Mouse (Mus musculus) lung, postnatal 0 days (tissue): ENCODE results near the gene Mcat. TPM values are rescaled to one million over a fixed set of nuclear protein-coding genes. Genes with fewer than 3 reads are reported as not detected.
A peak's percentile ranks its signal among the peaks of the same experiment; 100 is the strongest.

Source experiments
- ATAC-seq: fragments of 200-750 bp; cut with Nextera tagmentation; 2 replicates; pipeline ENCODE4 v1.8.0; 2017; ENCODE audit warnings: moderate library complexity
- DNase-seq: peaks from one replicate; pipeline ENCODE4 v3.0.0-alpha.2; 2016; ENCODE audit warnings: low spot score
- H3K27ac ChIP-seq: fragments of 300-500 bp; sonication (generic); 2 replicates; pipeline ENCODE4 v1.5.1; 2014; ENCODE audit warnings: antibody characterized with exemption, mild to moderate bottlenecking, low read length, mixed read lengths
- H3K27me3 ChIP-seq: fragments of 300-500 bp; sonication (generic); replicated peaks from 2 replicates; pipeline ENCODE4 v1.6.1; 2014; ENCODE audit warnings: low read length, mixed read lengths; ENCODE audit not compliant: insufficient read depth
- H3K36me3 ChIP-seq: fragments of 300-500 bp; sonication (generic); 2 replicates; pipeline ENCODE4 v1.6.1; 2014; ENCODE audit warnings: low read length, mixed read lengths; ENCODE audit not compliant: insufficient read depth
- H3K4me1 ChIP-seq: fragments of 300-500 bp; sonication (generic); 2 replicates; pipeline ENCODE4 v1.6.1; 2014; ENCODE audit warnings: antibody characterized with exemption, low read depth, low read length, mixed read lengths; ENCODE audit not compliant: insufficient read depth
- H3K4me2 ChIP-seq: fragments of 300-500 bp; sonication (generic); replicated peaks from 2 replicates; pipeline ENCODE4 v1.6.1; 2014; ENCODE audit warnings: low read depth, mild to moderate bottlenecking, low read length, moderate library complexity, mixed read lengths
- H3K4me3 ChIP-seq: fragments of 300-500 bp; sonication (generic); 2 replicates; pipeline ENCODE4 v1.5.1; 2014; ENCODE audit warnings: low read depth, low read length
- H3K9ac ChIP-seq: fragments of 300-500 bp; sonication (generic); replicated peaks from 2 replicates; pipeline ENCODE4 v1.6.1; 2014; ENCODE audit warnings: low read depth, mild to moderate bottlenecking
- H3K9me3 ChIP-seq: fragments of 300-500 bp; sonication (generic); 2 replicates; pipeline ENCODE4 v1.6.1; 2016; ENCODE audit warnings: low read length, mixed read lengths
- CTCF ChIP-seq: IDR thresholded peaks from 2 replicates; pipeline ENCODE4 v1.5.1; 2016; ENCODE audit warnings: antibody characterized with exemption, mild to moderate bottlenecking
- EP300 ChIP-seq: IDR thresholded peaks from 2 replicates; pipeline ENCODE4 v1.6.1; 2016; ENCODE audit warnings: antibody characterized with exemption, mild to moderate bottlenecking, control low read depth
- WGBS: fragments of 180-500 bp; shearing (Covaris S2); extraction: QIAGEN DNeasy Blood & Tissue Kit; methylation state at CpG from one replicate; pipeline ENCODE4 v1.1.7; 2014; 5-methylcytosine and 5-hydroxymethylcytosine counted together
- polyA plus RNA-seq: library from polyadenylated mRNA; unstranded; fragments of >200 nt; fragmentation: Nextera tagmentation; extraction: Ambion mirVana; gene quantifications from 2 replicates; pipeline ENCODE4 v1.2.1, GENCODE M21; 2015

Mcat gene
- polyA plus RNA-seq, 1 experiment from 2014 or later = 24.7 TPM

DNA sequence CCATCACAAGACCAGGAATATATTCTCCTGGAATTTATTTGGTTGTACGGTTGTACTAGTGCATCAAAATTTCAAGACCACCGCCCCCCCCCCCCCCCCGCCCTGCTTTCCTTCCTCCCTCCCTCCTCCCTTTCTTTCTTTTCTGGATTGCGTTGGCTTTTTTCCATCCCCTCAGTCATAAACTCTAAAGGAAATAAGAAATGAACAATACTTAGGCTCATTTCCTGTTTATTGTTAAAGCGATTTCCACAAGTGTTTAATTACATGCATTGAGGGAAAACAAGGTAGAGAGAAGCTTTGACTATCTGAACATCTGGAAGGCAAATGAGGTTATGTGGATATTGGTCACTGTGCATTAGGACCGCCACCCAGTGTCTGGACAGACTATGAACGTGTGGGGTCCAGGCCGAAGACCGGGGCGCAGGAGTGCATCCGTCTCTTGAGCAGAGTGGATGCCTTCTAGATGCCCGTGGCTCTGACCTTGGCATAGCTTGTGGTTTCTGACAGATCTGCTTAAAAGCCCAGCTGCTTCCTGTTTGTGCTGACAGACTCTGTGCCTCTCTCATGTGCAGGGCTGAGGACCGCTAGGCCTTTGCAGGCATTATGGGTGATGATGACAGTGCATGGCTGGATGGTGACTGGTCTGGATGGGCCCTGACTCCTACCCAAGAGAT, 38.9 kb upstream of the Mcat start:
- H3K9ac ChIP-seq = no peak overlapping the region
- no peaks in the 10 kb centered on the region for H3K4me1 ChIP-seq
- H3K9me3 ChIP-seq = no peaks in the 10 kb centered on the region
- TF ChIP-seq EP300 (no peak), CTCF (no peak)
- H3K27ac ChIP-seq = peak overlapping the region; percentile 43; the same call in 1 of the 2 replicates
- no peaks in the 10 kb centered on the region for H3K36me3 ChIP-seq
- DNase-seq (peak; percentile 58), ATAC-seq (peak; percentile 72)
- no peak overlapping the region for H3K4me3 ChIP-seq
- WGBS = 38% methylated on average over 12 of the region's 13 CpGs
- H3K27me3 ChIP-seq = no peaks in the 10 kb centered on the region
- H3K4me2 ChIP-seq = no peak overlapping the region

DNA sequence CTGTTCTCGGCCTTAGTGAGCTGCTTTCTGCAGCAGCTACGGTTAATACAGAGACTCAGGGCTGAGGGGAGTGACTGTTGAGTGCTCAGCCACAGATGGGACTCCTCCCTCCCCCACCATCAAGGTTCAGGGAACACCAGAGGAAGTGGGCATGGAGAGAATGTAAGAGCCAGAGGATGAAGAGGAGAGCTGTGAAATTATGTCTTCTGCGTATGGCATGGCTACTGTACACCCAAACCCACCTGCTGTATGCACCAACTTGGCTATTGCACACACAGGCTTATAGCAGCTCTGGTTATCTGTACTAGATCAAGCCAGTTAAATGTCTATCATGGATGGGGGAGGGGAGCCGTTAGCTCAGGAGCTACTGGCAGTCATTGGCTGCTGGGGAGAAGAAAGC, 37.6 kb upstream of the Mcat start:
- H3K4me1 ChIP-seq = no peaks in the 10 kb centered on the region
- H3K9me3 ChIP-seq = no peaks in the 10 kb centered on the region
- no peak overlapping the region for H3K9ac ChIP-seq
- H3K27ac ChIP-seq = no peak overlapping the region
- DNase-seq (no peak), ATAC-seq (no peak)
- H3K4me2 ChIP-seq = no peak overlapping the region
- whole genome bisulfite sequencing = 75% methylated on average over 4 of the region's 4 CpGs
- no peaks in the 10 kb centered on the region for H3K36me3 ChIP-seq
- no peaks in the 10 kb centered on the region for H3K27me3 ChIP-seq
- TF ChIP-seq CTCF (no peak), EP300 (no peak)
- H3K4me3 ChIP-seq = no peak overlapping the region

DNA sequence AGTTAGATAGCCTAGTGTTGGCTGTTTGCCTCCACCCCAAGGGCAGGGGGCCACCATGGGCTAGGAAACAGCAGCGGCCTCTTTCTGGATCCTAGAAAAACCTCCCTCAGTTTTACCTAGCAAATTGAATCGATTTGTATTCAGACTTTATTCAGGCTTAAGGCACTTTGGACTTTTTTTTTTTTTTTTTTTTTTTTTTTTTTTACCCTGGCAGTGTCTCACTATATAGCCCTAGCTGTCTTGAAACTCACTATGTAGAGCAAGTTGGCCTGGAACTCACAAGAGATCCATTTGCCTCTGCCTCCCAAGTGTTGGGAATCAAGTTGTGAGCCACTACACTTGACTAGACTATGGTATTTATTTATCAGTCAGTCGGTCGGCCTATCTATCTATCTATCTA, 33.2 kb upstream of the Mcat start:
- no peaks in the 10 kb centered on the region for H3K36me3 ChIP-seq
- no peak overlapping the region for H3K4me3 ChIP-seq
- WGBS = 80% methylated on average over 4 of the region's 4 CpGs
- no peak for ATAC-seq
- no peak overlapping the region for H3K9ac ChIP-seq
- no peak for DNase-seq
- H3K9me3 ChIP-seq = no peaks in the 10 kb centered on the region
- no peaks in the 10 kb centered on the region for H3K27me3 ChIP-seq
- H3K4me2 ChIP-seq = no peak overlapping the region
- peaks cover 11% of the 10 kb centered on the region; the same call in 1 of the 2 replicates for H3K4me1 ChIP-seq
- no peak overlapping the region for H3K27ac ChIP-seq
- TF ChIP-seq EP300 (no peak), CTCF (no peak)

DNA sequence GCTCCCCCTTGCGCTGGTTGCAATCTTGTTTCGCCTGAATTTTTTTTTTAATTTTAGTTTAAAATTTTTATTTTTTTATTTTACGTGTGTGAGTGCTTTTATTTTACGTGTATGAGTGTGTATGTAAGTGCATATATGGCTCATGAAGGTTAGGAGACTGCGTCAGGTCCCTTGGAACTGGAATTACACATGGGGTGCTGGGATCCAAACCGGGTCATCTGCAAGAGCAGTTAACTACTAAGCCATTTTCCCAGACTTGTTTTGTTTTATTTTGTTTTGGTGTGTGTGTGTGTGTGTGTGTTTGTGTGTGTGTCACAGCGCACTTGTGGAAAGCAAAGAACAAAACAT, 31.8 kb upstream of the Mcat start:
- Histone ChIP-seq H3K4me1 (peaks cover 11% of the 10 kb centered on the region; the same call in 1 of the 2 replicates), H3K27ac (no peak overlapping the region), H3K9ac (peak overlapping the region; percentile 55; the same call in 1 of the 2 replicates), H3K9me3 (no peaks in the 10 kb centered on the region), H3K4me2 (peak overlapping the region; percentile 82), H3K36me3 (no peaks in the 10 kb centered on the region), H3K27me3 (no peaks in the 10 kb centered on the region), H3K4me3 (peak overlapping the region; percentile 58; the same call in 1 of the 2 replicates)
- WGBS = 31% methylated on average over 7 of the region's 7 CpGs
- ATAC-seq (no peak), DNase-seq (no peak)
- TF ChIP-seq CTCF = no peak

DNA sequence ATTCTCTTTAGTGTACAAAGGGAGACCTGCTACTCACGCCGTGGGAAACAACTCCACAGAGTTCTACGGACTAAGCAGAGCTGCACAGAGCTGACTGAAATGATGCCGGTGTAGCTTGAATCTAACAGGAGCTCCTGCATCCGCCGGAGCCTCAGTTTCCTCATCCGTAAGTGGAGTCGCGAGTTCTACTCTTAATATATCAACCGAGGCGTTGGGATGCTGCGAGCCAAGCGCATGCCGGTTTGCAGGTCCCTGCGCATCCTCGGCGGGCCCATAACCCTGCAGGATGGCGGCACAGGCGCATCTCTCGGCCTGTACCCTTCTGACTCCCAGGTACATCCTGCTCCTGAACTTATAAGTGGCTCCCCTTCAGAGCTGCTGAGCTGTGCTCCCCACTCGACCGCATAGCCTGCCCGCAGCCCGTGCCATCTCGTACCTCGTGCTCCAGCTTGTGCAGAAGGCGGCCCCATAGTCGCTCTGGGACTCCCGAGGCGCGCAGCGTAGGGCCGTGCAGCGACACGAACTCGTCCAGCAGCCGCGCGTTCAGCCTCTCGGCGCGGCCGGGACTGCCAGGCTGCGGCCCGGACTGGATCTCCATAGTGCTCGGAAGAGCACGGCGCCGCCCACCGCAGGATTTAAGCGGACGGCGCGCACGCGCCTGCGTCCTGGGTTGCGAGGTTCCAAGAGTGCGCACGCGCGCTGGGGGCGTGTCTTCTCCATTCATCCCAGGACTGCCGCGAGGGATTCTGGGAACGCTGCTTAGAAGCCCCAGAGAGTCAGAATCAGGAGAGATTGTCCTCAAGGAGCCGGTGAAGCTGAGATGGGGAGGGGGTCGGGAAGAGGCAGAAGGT, 31.2 kb upstream of the Mcat start, which contains the start of gene Ttll12:
Gene Ttll12, minus strand, starts transcription at position 645 of the 851 bp plus-strand sequence.
- Histone ChIP-seq H3K4me3 (peak within 1 kb of the TSS; percentile 58), H3K4me2 (peak within 1 kb of the TSS; percentile 82), H3K9ac (peak within 1 kb of the TSS; percentile 55), H3K27me3 (no peaks in the 10 kb centered on the region), H3K9me3 (no peaks in the 10 kb centered on the region), H3K4me1 (peaks cover 11% of the 10 kb centered on the region; the same call in 1 of the 2 replicates), H3K36me3 (no peaks in the 10 kb centered on the region), H3K27ac (no peak within 1 kb of the TSS; the same call in 1 of the 2 replicates)
- TF ChIP-seq CTCF (no peak), EP300 (no peak)
- ATAC-seq (peak; percentile 97), DNase-seq (peak; percentile 98)
- WGBS = under 1% methylated on average over 68 of the region's 68 CpGs
